Mouse (Mus musculus) brown adipose tissue, adult 24 weeks (tissue): ENCODE results near the gene Ism1. TPM values are rescaled to one million over a fixed set of nuclear protein-coding genes. Genes with fewer than 3 reads are reported as not detected.

ENCODE experiments used
- polyA plus RNA-seq: library from polyadenylated mRNA; stranded (reverse); fragments of >200 nt; gene quantifications from 2 replicates; pipeline ENCODE4 v1.2.4, GENCODE M21; 2012; ENCODE audit not compliant: missing spikeins, insufficient read depth, insufficient read length

Gene Ism1
- polyA plus RNA-seq, 1 experiment = 2.0 TPM

Other genes starting within 250 kb of the Ism1 start
- not detected in 2 replicates for gene Sptlc3, start 184.3 kb upstream of the Ism1 start, polyA plus RNA-seq